Mouse (Mus musculus): ENCODE measurements around the gene Dolk. TPM values are rescaled to one million over a fixed set of nuclear protein-coding genes. Genes with fewer than 3 reads are reported as not detected.
A peak's percentile ranks its signal among the peaks of the same experiment; 100 is the strongest.

The Dolk gene
- polyA plus RNA-seq, 1 experiment from 2014 or later: 25.6 TPM

GRCm38 (mm10) chr2:30299525-30299924 is 13.4 kb upstream of the Dolk start:
- no peak for ATAC-seq (ENCODE audit: low FRiP score)
- H3K36me3 ChIP-seq (replicated peaks): peaks cover 73% of the 10 kb centered on the region
- no peak overlapping the region for H3K27ac ChIP-seq
- no peak overlapping the region for H3K9ac ChIP-seq
- no peak overlapping the region for H3K4me2 ChIP-seq
- no peak overlapping the region for H3K4me3 ChIP-seq (replicated peaks)
- 72% methylated on average over 3 of the region's 3 CpGs for WGBS
- no peaks in the 10 kb centered on the region for H3K27me3 ChIP-seq
- no peaks in the 10 kb centered on the region for H3K4me1 ChIP-seq
- no peaks in the 10 kb centered on the region for H3K9me3 ChIP-seq

GRCm38 (mm10) chr2:30287027-30287373 is 866 bp upstream of the Dolk start:
- ATAC-seq (ENCODE audit: low FRiP score): no peak
- peak overlapping the region; percentile 99 for H3K4me2 ChIP-seq
- H3K4me1 ChIP-seq: peaks cover 22% of the 10 kb centered on the region
- peak overlapping the region; percentile 75; the same call in 1 of the 2 replicates for H3K27ac ChIP-seq
- peaks cover 9% of the 10 kb centered on the region for H3K36me3 ChIP-seq (replicated peaks)
- H3K27me3 ChIP-seq: no peaks in the 10 kb centered on the region
- H3K4me3 ChIP-seq (replicated peaks): peak overlapping the region; percentile 96
- H3K9ac ChIP-seq: peak overlapping the region; percentile 90
- under 1% methylated on average over 10 of the region's 10 CpGs for WGBS
- H3K9me3 ChIP-seq: no peaks in the 10 kb centered on the region

- 18% methylated on average over 38 of the region's 38 CpGs for WGBS
- H3K27me3 ChIP-seq: no peaks in the 10 kb centered on the region
- peaks cover 22% of the 10 kb centered on the region for H3K4me1 ChIP-seq
- H3K9ac ChIP-seq: peak overlapping the region; percentile 90
- 0 out of 2 replicates have a peak overlapping the region, but pooled peaks have one; percentile 75 for H3K27ac ChIP-seq
- H3K4me3 ChIP-seq (replicated peaks): peak overlapping the region; percentile 96
- H3K36me3 ChIP-seq (replicated peaks): peaks cover 7% of the 10 kb centered on the region
- H3K4me2 ChIP-seq: peak overlapping the region; percentile 99
- peak; percentile 70 for ATAC-seq (ENCODE audit: low FRiP score)
- no peaks in the 10 kb centered on the region for H3K9me3 ChIP-seq
Measured at GRCm38 (mm10) chr2:30285416-30286181, 535 bp downstream of the Dolk start.

GRCm38 (mm10) chr2:30285004-30285403 is 1.1 kb downstream of the Dolk start:
- H3K27ac ChIP-seq: no peak overlapping the region
- WGBS: 88% methylated on average over 5 of the region's 5 CpGs
- H3K9me3 ChIP-seq: no peaks in the 10 kb centered on the region
- H3K4me1 ChIP-seq: peaks cover 22% of the 10 kb centered on the region
- peak overlapping the region; percentile 96 for H3K4me3 ChIP-seq (replicated peaks)
- no peak for ATAC-seq (ENCODE audit: low FRiP score)
- peaks cover 5% of the 10 kb centered on the region for H3K36me3 ChIP-seq (replicated peaks)
- H3K4me2 ChIP-seq: peak overlapping the region; percentile 99
- H3K27me3 ChIP-seq: no peaks in the 10 kb centered on the region
- H3K9ac ChIP-seq: peak overlapping the region; percentile 90; the same call in 1 of the 2 replicates

- 91% methylated on average over 2 of the region's 2 CpGs for whole genome bisulfite sequencing
- no peak overlapping the region for H3K9ac ChIP-seq
Measured at GRCm38 (mm10) chr2:30283193-30283592, 2.9 kb downstream of the Dolk start.

GRCm38 (mm10) chr2:30281651-30282050 is 4.5 kb downstream of the Dolk start:
- Histone ChIP-seq H3K4me3 (replicated peaks) (no peak overlapping the region), H3K4me1 (peaks cover 10% of the 10 kb centered on the region), H3K36me3 (replicated peaks) (peaks cover 7% of the 10 kb centered on the region; the same call in 1 of the 2 replicates), H3K9ac (no peak overlapping the region), H3K4me2 (no peak overlapping the region), H3K27me3 (no peaks in the 10 kb centered on the region), H3K9me3 (no peaks in the 10 kb centered on the region), H3K27ac (no peak overlapping the region)
- 84% methylated on average over 3 of the region's 3 CpGs for WGBS
- ATAC-seq (ENCODE audit: low FRiP score): no peak

More at GRCm38 (mm10) chr2:30283193-30283592, 2.9 kb downstream of the Dolk start:
- Histone ChIP-seq H3K4me3 (replicated peaks) (no peak overlapping the region), H3K27ac (no peak overlapping the region), H3K9me3 (no peaks in the 10 kb centered on the region), H3K4me1 (peaks cover 22% of the 10 kb centered on the region), H3K36me3 (replicated peaks) (peaks cover 7% of the 10 kb centered on the region), H3K4me2 (no peak overlapping the region), H3K27me3 (no peaks in the 10 kb centered on the region)
- no peak for ATAC-seq (ENCODE audit: low FRiP score)

- H3K27ac ChIP-seq: no peak within 1 kb of the TSS
- peaks cover 9% of the 10 kb centered on the region for H3K4me1 ChIP-seq
- no peak within 1 kb of the TSS for H3K4me3 ChIP-seq (replicated peaks)
- no peak for ATAC-seq (ENCODE audit: low FRiP score)
- peaks cover 7% of the 10 kb centered on the region; the same call in 1 of the 2 replicates for H3K36me3 ChIP-seq (replicated peaks)
- no peaks in the 10 kb centered on the region for H3K27me3 ChIP-seq
- H3K9ac ChIP-seq: no peak within 1 kb of the TSS
- WGBS: 94% methylated on average over 11 of the region's 11 CpGs
- no peaks in the 10 kb centered on the region for H3K9me3 ChIP-seq
- no peak within 1 kb of the TSS for H3K4me2 ChIP-seq
Measured at GRCm38 (mm10) chr2:30280743-30281142, 5.4 kb downstream of the Dolk start, which contains the start of gene Gm28038. TSS of gene Gm28038 (plus strand) at chr2:30281043.

- ATAC-seq (ENCODE audit: low FRiP score): no peak
- Histone ChIP-seq H3K4me3 (replicated peaks) (no peak overlapping the region), H3K4me1 (peaks cover 19% of the 10 kb centered on the region), H3K9ac (no peak overlapping the region), H3K4me2 (no peak overlapping the region), H3K27ac (no peak overlapping the region), H3K9me3 (no peaks in the 10 kb centered on the region), H3K27me3 (no peaks in the 10 kb centered on the region), H3K36me3 (replicated peaks) (peaks cover 9% of the 10 kb centered on the region)
- 63% methylated on average over 1 of the region's 1 CpGs for WGBS
Measured at GRCm38 (mm10) chr2:30270134-30270533, 16.0 kb downstream of the Dolk start.

- H3K36me3 ChIP-seq (replicated peaks): peaks cover 16% of the 10 kb centered on the region
- no peak overlapping the region for H3K4me3 ChIP-seq (replicated peaks)
- ATAC-seq (ENCODE audit: low FRiP score): no peak
- WGBS: 92% methylated on average over 17 of the region's 17 CpGs
- H3K27ac ChIP-seq: peak overlapping the region; percentile 31; the same call in 1 of the 2 replicates
- H3K9me3 ChIP-seq: no peaks in the 10 kb centered on the region
- no peak overlapping the region; the same call in 1 of the 2 replicates for H3K9ac ChIP-seq
- no peaks in the 10 kb centered on the region for H3K27me3 ChIP-seq
- H3K4me1 ChIP-seq: peaks cover 19% of the 10 kb centered on the region
- H3K4me2 ChIP-seq: no peak overlapping the region
Measured at GRCm38 (mm10) chr2:30269241-30269990, 16.7 kb downstream of the Dolk start.

GRCm38 (mm10) chr2:30268371-30268770 is 17.8 kb downstream of the Dolk start:
- Histone ChIP-seq H3K9ac (no peak overlapping the region), H3K27ac (no peak overlapping the region), H3K36me3 (replicated peaks) (peaks cover 27% of the 10 kb centered on the region), H3K9me3 (no peaks in the 10 kb centered on the region), H3K27me3 (no peaks in the 10 kb centered on the region), H3K4me3 (replicated peaks) (no peak overlapping the region), H3K4me2 (no peak overlapping the region), H3K4me1 (peaks cover 20% of the 10 kb centered on the region)
- 57% methylated on average over 4 of the region's 4 CpGs for WGBS
- no peak for ATAC-seq (ENCODE audit: low FRiP score)

GRCm38 (mm10) chr2:30267466-30267865 is 18.7 kb downstream of the Dolk start:
- Histone ChIP-seq H3K27me3 (no peaks in the 10 kb centered on the region), H3K4me1 (peaks cover 24% of the 10 kb centered on the region), H3K4me2 (no peak overlapping the region), H3K27ac (no peak overlapping the region), H3K9me3 (no peaks in the 10 kb centered on the region), H3K4me3 (replicated peaks) (no peak overlapping the region), H3K9ac (peak overlapping the region; percentile 17; the same call in 1 of the 2 replicates), H3K36me3 (replicated peaks) (peaks cover 31% of the 10 kb centered on the region)
- ATAC-seq (ENCODE audit: low FRiP score): no peak
- WGBS: 94% methylated on average over 2 of the region's 2 CpGs

GRCm38 (mm10) chr2:30266392-30266941 is 19.7 kb downstream of the Dolk start:
- 13% methylated on average over 4 of the region's 4 CpGs for WGBS
- Histone ChIP-seq H3K9ac (no peak overlapping the region), H3K4me1 (peaks cover 24% of the 10 kb centered on the region), H3K4me2 (no peak overlapping the region), H3K9me3 (no peaks in the 10 kb centered on the region), H3K27ac (peak overlapping the region; percentile 70), H3K27me3 (no peaks in the 10 kb centered on the region), H3K36me3 (replicated peaks) (peaks cover 41% of the 10 kb centered on the region), H3K4me3 (replicated peaks) (no peak overlapping the region)
- no peak for ATAC-seq (ENCODE audit: low FRiP score)

All from forebrain, embryonic 12.5 days (tissue).